Mouse (Mus musculus) E14TG2a.4 (cell line): ENCODE results near the gene Mon1a.

Experiments used
- H3K27me3 ChIP-seq: 2 replicates; pipeline ENCODE4 v1.6.1; 2014; ENCODE audit warnings: low read length, control low read depth; ENCODE audit not compliant: insufficient read depth
- H3K36me3 ChIP-seq: 2 replicates; pipeline ENCODE4 v1.6.1; 2014; ENCODE audit warnings: low read length, control low read depth; ENCODE audit not compliant: insufficient read depth
- H3K4me1 ChIP-seq: replicated peaks from 2 replicates; pipeline ENCODE4 v1.6.1; 2014; ENCODE audit warnings: low read depth, low read length, control low read depth
- H3K4me3 ChIP-seq: replicated peaks from 2 replicates; pipeline ENCODE4 v1.5.1; 2014; ENCODE audit warnings: mild to moderate bottlenecking, low read length
- H3K9me3 ChIP-seq: 2 replicates; pipeline ENCODE4 v1.6.1; 2014; ENCODE audit warnings: low read length, control low read depth
- CTCF ChIP-seq: conservative IDR thresholded peaks from 2 replicates; pipeline ENCODE4 v1.5.1; 2014; ENCODE audit warnings: low read length
- NANOG ChIP-seq: IDR thresholded peaks from 2 replicates; pipeline ENCODE4 v1.6.1; 2014; ENCODE audit warnings: borderline replicate concordance, low read length, mixed read lengths
- POU5F1 ChIP-seq: IDR thresholded peaks from 2 replicates; pipeline ENCODE4 v1.6.1; 2014; ENCODE audit warnings: low read length, borderline replicate concordance

Gene Mon1a

DNA sequence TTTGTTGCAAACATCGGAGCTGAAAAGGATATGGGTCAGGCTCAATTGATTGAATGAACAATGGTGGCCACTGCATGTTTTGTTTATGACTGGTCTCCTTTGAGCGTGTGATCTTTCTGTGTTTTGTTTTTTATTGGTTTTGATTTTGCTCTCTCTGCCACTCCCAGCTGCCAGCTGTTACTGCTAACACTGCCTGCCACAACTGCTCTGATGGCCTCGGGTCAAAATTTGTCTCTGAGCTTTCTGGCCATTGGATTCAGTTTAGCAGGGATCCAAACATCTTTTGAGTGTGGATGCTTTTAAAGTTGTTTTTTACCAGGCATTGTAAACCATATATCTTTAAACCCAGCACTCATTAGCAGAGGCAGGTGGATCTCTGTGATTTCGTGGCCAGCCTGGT lies 7.5 kb upstream of the Mon1a start:
- no peaks in the 10 kb centered on the region for H3K4me1 ChIP-seq
- H3K27me3 ChIP-seq, result peaks cover 16% of the 10 kb centered on the region; the same call in 1 of the 2 replicates
- H3K36me3 ChIP-seq, result no peaks in the 10 kb centered on the region
- H3K9me3 ChIP-seq, result no peaks in the 10 kb centered on the region
- H3K4me3 ChIP-seq, result no peak overlapping the region
- TF ChIP-seq POU5F1 (no peak), NANOG (no peak), CTCF (no peak)

DNA sequence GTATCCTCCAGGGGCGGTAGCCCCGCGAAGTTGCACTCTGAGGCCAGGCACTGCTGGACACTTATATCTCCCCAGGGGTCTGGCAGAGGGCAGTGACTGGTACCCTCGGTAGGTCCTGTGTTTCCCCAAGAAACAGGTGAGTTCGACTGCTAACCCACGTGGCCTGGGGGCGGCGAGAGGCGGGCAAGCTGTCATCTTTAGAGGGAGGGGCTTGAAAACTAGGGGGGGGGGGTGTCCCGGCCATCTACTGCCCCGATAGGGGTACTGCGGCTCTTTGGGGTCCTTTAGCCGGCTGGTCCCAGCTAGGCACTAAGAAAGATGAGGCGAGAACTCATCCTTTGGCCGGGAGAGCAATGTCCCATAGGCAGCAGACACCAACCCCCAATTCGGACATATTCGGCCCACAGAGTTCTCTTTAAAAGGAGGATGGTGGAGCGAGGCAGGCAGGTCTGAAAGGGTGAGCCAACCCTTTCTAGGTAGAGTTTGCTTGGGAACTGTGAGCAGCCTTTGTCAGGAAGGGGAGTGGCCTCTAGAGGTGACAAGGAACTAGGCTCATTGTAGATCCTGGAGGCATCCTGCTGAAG lies 408 bp downstream of the Mon1a start:
- Histone ChIP-seq H3K4me1 (peaks cover 19% of the 10 kb centered on the region), H3K36me3 (no peaks in the 10 kb centered on the region), H3K9me3 (no peaks in the 10 kb centered on the region), H3K27me3 (peaks cover 13% of the 10 kb centered on the region), H3K4me3 (peak overlapping the region; percentile 86)
- TF ChIP-seq CTCF (peak; percentile 21; the same call in 1 of the 2 replicates), POU5F1 (no peak)

DNA sequence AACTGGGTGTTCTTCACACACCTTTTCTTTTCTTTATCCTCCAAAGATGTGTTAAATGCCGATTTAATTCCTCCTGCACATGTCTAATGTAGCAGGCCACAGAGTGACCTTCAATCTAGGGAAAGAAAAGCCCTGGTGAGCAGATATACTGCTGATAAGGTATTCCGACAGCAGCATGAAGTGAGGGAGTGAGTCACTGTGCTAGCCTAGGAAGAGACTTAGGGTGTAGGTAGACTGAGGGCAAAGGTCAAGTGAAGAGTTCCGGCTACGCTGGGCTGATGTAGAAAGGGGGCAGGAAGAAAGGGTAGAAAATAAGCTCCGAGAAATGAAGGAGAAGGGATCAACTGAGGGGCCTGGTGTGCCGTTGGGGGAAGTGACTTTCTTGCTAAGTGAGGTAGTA lies 2.3 kb downstream of the Mon1a start:
- TF ChIP-seq NANOG, result no peak
- TF ChIP-seq CTCF, result no peak
- TF ChIP-seq POU5F1, result no peak
- Histone ChIP-seq H3K4me3 (no peak overlapping the region), H3K9me3 (no peaks in the 10 kb centered on the region), H3K4me1 (peaks cover 19% of the 10 kb centered on the region), H3K36me3 (no peaks in the 10 kb centered on the region), H3K27me3 (peaks cover 13% of the 10 kb centered on the region)

DNA sequence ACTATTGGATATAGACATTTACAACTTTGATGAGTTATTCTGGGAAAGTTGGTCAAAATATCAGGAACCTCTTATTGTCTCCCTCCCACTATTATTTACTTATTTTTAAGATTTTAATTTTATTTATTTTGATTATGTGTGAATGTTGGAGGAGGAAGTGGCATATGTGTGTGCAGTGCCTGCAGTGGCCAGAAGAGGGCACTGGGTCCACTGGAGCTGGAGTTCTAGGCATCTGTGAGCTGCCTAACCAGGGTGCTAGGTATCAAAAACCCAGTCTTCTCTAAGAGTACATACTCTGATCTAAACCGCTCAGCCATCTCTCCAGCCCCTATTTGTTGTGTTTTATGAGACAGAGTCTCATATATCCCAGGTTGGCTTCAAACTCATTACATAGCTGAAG lies 3.1 kb downstream of the Mon1a start:
- TF ChIP-seq CTCF, result peak; percentile 83
- TF ChIP-seq NANOG, result no peak
- Histone ChIP-seq H3K9me3 (no peaks in the 10 kb centered on the region), H3K36me3 (no peaks in the 10 kb centered on the region), H3K4me3 (no peak overlapping the region), H3K4me1 (peaks cover 19% of the 10 kb centered on the region), H3K27me3 (peaks cover 9% of the 10 kb centered on the region)

DNA sequence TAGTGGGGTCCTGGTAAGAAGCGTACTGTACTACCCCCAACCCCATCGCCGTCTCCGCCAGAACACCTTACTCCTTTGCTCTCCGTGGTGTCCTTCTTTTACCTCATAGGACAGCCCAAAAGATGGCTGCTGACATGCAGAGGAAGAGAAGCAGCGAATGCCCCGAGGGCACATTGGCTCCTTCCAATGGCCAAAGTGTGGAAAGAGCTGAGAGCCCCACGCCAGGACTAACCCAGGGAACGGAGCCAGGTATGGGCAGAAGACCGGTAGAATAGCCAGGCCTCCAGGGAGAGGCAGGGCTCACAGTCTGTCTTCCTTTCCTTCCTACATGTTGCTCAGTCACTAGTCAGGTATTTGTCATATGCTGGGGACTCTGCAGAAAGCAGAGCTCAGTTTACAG lies 10.6 kb downstream of the Mon1a start:
- Histone ChIP-seq H3K27me3 (peaks cover 42% of the 10 kb centered on the region), H3K4me3 (no peak overlapping the region), H3K36me3 (no peaks in the 10 kb centered on the region), H3K9me3 (no peaks in the 10 kb centered on the region), H3K4me1 (peaks cover 22% of the 10 kb centered on the region)
- no peak for TF ChIP-seq POU5F1
- TF ChIP-seq CTCF, result no peak
- no peak for TF ChIP-seq NANOG

DNA sequence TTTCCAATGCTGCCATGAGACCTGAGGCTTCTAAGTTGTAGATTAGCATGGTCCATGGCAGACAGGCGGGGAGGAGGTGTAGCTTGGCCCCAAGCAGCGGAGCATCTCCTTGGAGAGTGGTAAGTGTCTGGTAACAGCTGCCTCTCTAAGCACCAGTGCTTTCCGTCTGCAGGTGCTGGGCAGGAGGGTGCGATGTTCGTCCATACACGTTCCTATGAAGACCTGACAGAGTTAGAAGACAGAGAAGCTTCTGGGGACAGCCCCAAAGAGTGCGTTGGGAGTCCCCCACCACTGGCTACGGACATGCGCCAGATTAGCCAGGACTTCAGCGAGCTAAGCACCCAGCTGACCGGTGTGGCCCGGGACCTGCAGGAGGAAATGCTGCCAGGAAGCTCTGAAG lies 11.9 kb downstream of the Mon1a start:
- Histone ChIP-seq H3K4me3 (no peak overlapping the region), H3K9me3 (no peaks in the 10 kb centered on the region), H3K36me3 (no peaks in the 10 kb centered on the region), H3K4me1 (peaks cover 22% of the 10 kb centered on the region), H3K27me3 (peaks cover 47% of the 10 kb centered on the region)
- TF ChIP-seq NANOG (no peak), CTCF (no peak), POU5F1 (no peak)

DNA sequence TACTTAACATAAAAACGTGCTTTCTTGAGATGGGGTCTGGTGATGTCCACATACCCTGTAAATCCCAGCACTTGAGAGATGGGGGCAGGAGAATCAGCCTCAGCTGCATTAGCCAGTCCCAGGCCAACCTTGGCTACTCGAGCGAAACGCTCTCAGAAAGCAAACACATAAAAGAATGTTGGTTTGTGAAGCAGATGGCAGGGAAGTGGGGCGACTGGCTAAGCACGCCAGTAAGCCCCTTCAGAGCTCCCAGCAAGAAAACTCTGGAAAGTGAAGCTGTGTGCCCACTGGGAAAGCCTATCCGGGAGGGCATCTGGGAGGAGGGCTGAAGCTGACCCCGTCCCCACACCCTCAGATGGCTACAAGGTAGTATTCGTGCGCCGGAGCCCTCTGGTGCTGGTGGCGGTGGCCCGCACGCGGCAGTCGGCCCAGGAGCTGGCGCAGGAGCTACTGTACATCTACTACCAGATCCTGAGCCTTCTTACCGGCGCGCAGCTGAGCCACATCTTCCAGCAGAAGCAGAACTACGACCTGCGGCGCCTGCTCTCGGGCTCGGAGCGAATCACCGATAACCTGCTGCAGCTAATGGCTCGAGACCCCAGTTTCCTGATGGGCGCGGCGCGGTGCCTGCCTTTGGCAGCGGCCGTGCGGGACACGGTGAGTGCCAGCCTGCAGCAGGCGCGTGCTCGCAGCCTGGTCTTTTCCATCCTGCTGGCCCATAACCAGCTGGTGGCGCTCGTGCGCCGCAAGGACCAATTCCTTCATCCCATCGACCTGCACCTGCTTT lies 13.1 kb downstream of the Mon1a start:
- no peaks in the 10 kb centered on the region for H3K9me3 ChIP-seq
- H3K36me3 ChIP-seq, result no peaks in the 10 kb centered on the region
- peak overlapping the region; percentile 78 for H3K4me3 ChIP-seq
- H3K27me3 ChIP-seq, result peaks cover 51% of the 10 kb centered on the region
- TF ChIP-seq NANOG (no peak), CTCF (peak; percentile 29; the same call in 1 of the 2 replicates), POU5F1 (no peak)
- peaks cover 26% of the 10 kb centered on the region for H3K4me1 ChIP-seq

DNA sequence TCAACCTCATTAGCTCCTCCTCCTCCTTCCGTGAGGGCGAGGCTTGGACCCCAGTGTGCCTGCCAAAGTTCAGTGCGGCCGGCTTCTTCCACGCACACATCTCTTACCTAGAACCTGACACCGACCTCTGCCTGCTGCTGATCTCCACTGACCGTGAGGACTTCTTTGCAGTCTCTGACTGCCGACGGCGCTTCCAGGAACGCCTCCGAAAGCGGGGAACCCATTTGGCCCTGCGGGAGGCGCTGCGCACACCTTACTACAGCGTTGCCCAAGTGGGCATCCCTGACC lies 13.6 kb downstream of the Mon1a start:
- TF ChIP-seq NANOG (no peak), POU5F1 (no peak), CTCF (peak; percentile 21)
- no peaks in the 10 kb centered on the region for H3K36me3 ChIP-seq
- H3K4me3 ChIP-seq, result peak overlapping the region; percentile 78
- H3K9me3 ChIP-seq, result no peaks in the 10 kb centered on the region
- H3K27me3 ChIP-seq, result peaks cover 52% of the 10 kb centered on the region
- peaks cover 31% of the 10 kb centered on the region for H3K4me1 ChIP-seq

DNA sequence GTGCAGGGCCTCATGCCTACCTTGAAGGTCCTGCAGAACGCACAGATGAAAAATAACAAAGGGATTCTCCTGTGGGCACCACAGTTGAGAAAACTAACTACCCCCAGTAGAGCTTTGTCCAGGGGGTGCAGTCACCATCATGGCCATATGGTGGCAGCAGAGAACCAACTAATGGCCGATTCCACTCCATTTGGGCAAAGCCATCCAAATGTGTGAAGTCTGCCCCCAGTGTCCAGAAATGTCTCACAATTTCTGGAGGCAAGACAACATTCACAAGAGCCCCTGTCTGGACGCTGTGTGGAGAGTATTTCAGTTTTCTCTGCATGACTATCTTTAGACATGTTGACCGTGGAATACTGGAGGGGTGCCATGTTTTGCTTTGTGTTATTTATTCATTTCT lies 16.8 kb downstream of the Mon1a start:
- peaks cover 68% of the 10 kb centered on the region for H3K27me3 ChIP-seq
- H3K4me3 ChIP-seq, result no peak overlapping the region
- H3K4me1 ChIP-seq, result peaks cover 55% of the 10 kb centered on the region
- H3K36me3 ChIP-seq, result no peaks in the 10 kb centered on the region
- no peaks in the 10 kb centered on the region for H3K9me3 ChIP-seq
- TF ChIP-seq NANOG (no peak), POU5F1 (no peak), CTCF (peak; percentile 89)
